Mouse (Mus musculus): Measurements from ENCODE around the gene Hid1.

DNA sequence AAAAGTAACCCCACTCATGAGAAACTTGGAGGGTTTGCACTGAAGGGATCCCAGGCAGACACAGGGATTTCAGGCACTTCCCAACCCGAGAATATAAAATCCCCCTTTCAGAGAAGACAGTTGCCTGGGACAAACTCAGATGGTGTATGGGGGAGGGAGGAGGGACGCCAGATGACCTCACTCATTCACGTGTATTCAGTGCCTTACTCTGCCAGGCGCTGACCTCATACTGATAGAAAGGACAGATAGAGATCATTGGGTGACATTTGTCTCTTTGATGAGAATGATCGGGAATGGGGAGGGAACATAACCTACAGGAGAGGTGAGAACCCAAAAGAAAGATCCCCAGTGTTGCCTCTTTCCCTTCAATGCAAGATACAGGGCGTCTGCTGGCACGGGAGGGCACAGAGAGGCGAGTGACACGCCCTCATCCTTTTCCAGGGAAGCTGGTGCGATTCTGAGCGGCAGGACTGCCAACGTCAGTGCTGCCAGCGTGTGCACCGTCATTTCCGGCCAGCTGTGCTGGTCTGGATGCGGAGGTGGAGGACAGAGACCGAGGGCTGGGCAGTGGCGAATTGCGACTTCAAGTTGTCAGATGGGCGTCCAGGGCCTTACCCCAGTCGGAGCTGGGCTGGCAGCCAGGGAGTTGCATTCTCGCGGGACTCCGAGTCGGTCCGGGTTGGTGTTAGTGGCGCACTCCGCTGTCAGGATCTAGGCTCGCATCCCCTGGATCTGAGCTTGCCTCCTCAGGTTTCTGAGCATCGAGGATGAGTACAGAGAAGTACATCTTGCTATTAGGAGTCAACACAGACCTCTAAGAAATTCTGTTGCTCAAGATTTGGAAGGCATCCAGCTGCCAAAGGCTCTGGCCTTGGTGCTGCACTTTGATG lies 6.5 kb upstream of the Hid1 start:
- TF ChIP-seq POLR2A (IDR thresholded peaks at IDR 0.05; ENCODE audit: extremely low read depth, insufficient read depth, low read length) = peak; percentile 72
- TF ChIP-seq CTCF (IDR thresholded peaks at IDR 0.05; ENCODE audit: extremely low read depth, insufficient read depth, low read length) = no peak

All from cortical plate, adult 2 months (tissue).